Mouse (Mus musculus): Measurements from ENCODE around the gene Plekhb1. TPM values are rescaled to one million over a fixed set of nuclear protein-coding genes. Genes with fewer than 3 reads are reported as not detected.

The Plekhb1 gene
- polyA plus RNA-seq, 1 experiment from 2014 or later: 8.3 TPM

GRCm38 (mm10) chr7:100608130-100608741, 54.0 kb downstream of the Plekhb1 start, which contains the start of gene Mrpl48:
TSS of gene Mrpl48 (minus strand) at chr7:100608301.
- peak within 1 kb of the TSS; percentile 99 for H3K27ac ChIP-seq (ENCODE audit: low read depth, low read length)
- DNase-seq (ENCODE audit: low spot score): no peak
- H3K36me3 ChIP-seq (ENCODE audit: control insufficient read depth, insufficient read depth, low read length): no peaks in the 10 kb centered on the region
- no peaks in the 10 kb centered on the region for H3K9me3 ChIP-seq (ENCODE audit: control insufficient read depth, low read length)
- peak; percentile 43 for ATAC-seq (ENCODE audit: low FRiP score)
- under 1% methylated on average over 43 of the region's 43 CpGs for WGBS
- H3K4me1 ChIP-seq (replicated peaks; ENCODE audit: control insufficient read depth, insufficient read depth, low read length): 0 out of 2 replicates have a peak, but pooled peaks cover 2% of the 10 kb centered on the region
- H3K4me2 ChIP-seq (replicated peaks; ENCODE audit: low read depth, low read length): peak within 1 kb of the TSS; percentile 67
- no peaks in the 10 kb centered on the region for H3K27me3 ChIP-seq (ENCODE audit: control insufficient read depth, insufficient read depth, low read length)
- H3K4me3 ChIP-seq (ENCODE audit: low read depth, low read length): peak within 1 kb of the TSS; percentile 82
- peak within 1 kb of the TSS; percentile 99 for H3K9ac ChIP-seq (ENCODE audit: low read depth, low read length)

- Histone ChIP-seq H3K27me3 (ENCODE audit: control insufficient read depth, insufficient read depth, low read length) (no peaks in the 10 kb centered on the region), H3K9me3 (ENCODE audit: control insufficient read depth, low read length) (no peaks in the 10 kb centered on the region), H3K9ac (ENCODE audit: low read depth, low read length) (peak within 1 kb of the TSS; percentile 99), H3K4me3 (ENCODE audit: low read depth, low read length) (peak within 1 kb of the TSS; percentile 82), H3K4me1 (replicated peaks; ENCODE audit: control insufficient read depth, insufficient read depth, low read length) (0 out of 2 replicates have a peak, but pooled peaks cover 2% of the 10 kb centered on the region), H3K4me2 (replicated peaks; ENCODE audit: low read depth, low read length) (peak within 1 kb of the TSS; percentile 67), H3K27ac (ENCODE audit: low read depth, low read length) (peak within 1 kb of the TSS; percentile 99), H3K36me3 (ENCODE audit: control insufficient read depth, insufficient read depth, low read length) (no peaks in the 10 kb centered on the region)
- WGBS: under 1% methylated on average over 102 of the region's 105 CpGs
- ATAC-seq (ENCODE audit: low FRiP score) (peak; percentile 97), DNase-seq (ENCODE audit: low spot score) (peak; percentile 99)
Measured at GRCm38 (mm10) chr7:100607214-100608129, 54.7 kb downstream of the Plekhb1 start, which contains the start of gene Rab6a. TSS of gene Rab6a (plus strand) at chr7:100607410.

GRCm38 (mm10) chr7:100600211-100600610, 62.0 kb downstream of the Plekhb1 start:
- Histone ChIP-seq H3K4me1 (replicated peaks; ENCODE audit: control insufficient read depth, insufficient read depth, low read length) (no peaks in the 10 kb centered on the region), H3K9me3 (ENCODE audit: control insufficient read depth, low read length) (no peaks in the 10 kb centered on the region), H3K27ac (ENCODE audit: low read depth, low read length) (no peak overlapping the region), H3K4me2 (replicated peaks; ENCODE audit: low read depth, low read length) (no peak overlapping the region), H3K4me3 (ENCODE audit: low read depth, low read length) (no peak overlapping the region), H3K36me3 (ENCODE audit: control insufficient read depth, insufficient read depth, low read length) (no peaks in the 10 kb centered on the region), H3K27me3 (ENCODE audit: control insufficient read depth, insufficient read depth, low read length) (no peaks in the 10 kb centered on the region), H3K9ac (ENCODE audit: low read depth, low read length) (no peak overlapping the region)
- WGBS: 85% methylated on average over 5 of the region's 5 CpGs
- DNase-seq (ENCODE audit: low spot score) (no peak), ATAC-seq (ENCODE audit: low FRiP score) (no peak)

GRCm38 (mm10) chr7:100593349-100593748, 68.9 kb downstream of the Plekhb1 start:
- Histone ChIP-seq H3K9ac (ENCODE audit: low read depth, low read length) (no peak overlapping the region), H3K27ac (ENCODE audit: low read depth, low read length) (no peak overlapping the region), H3K27me3 (ENCODE audit: control insufficient read depth, insufficient read depth, low read length) (no peaks in the 10 kb centered on the region), H3K4me2 (replicated peaks; ENCODE audit: low read depth, low read length) (no peak overlapping the region), H3K9me3 (ENCODE audit: control insufficient read depth, low read length) (no peaks in the 10 kb centered on the region), H3K4me1 (replicated peaks; ENCODE audit: control insufficient read depth, insufficient read depth, low read length) (no peaks in the 10 kb centered on the region), H3K36me3 (ENCODE audit: control insufficient read depth, insufficient read depth, low read length) (no peaks in the 10 kb centered on the region), H3K4me3 (ENCODE audit: low read depth, low read length) (no peak overlapping the region)
- no peak for DNase-seq (ENCODE audit: low spot score)
- no peak for ATAC-seq (ENCODE audit: low FRiP score)

Other genes with a start within 250 kb of the Plekhb1 start
- gene Ucp3, start 189.4 kb downstream of the Plekhb1 start, polyA plus RNA-seq (2014; fragmentation: Nextera tagmentation; extraction: Ambion mirVana): not detected in 2 replicates
- 97.7 and 99.6 TPM in 2 replicates for gene Ucp2, start 169.1 kb downstream of the Plekhb1 start, polyA plus RNA-seq (2014; fragmentation: Nextera tagmentation; extraction: Ambion mirVana)
- gene Dnajb13, start 147.5 kb downstream of the Plekhb1 start, polyA plus RNA-seq (2014; fragmentation: Nextera tagmentation; extraction: Ambion mirVana): 7.1 and 7.8 TPM in 2 replicates
- gene Coa4, start 125.3 kb downstream of the Plekhb1 start, polyA plus RNA-seq (2014; fragmentation: Nextera tagmentation; extraction: Ambion mirVana): 20.6 and 22.8 TPM in 2 replicates
- gene Rab6a, start 55.0 kb downstream of the Plekhb1 start, polyA plus RNA-seq (2014; fragmentation: Nextera tagmentation; extraction: Ambion mirVana): 192 and 212 TPM in 2 replicates
- gene Mrpl48, start 54.1 kb downstream of the Plekhb1 start, polyA plus RNA-seq (2014; fragmentation: Nextera tagmentation; extraction: Ambion mirVana): 62.9 and 73.1 TPM in 2 replicates
- 36.8 and 48.4 TPM in 2 replicates for gene Fam168a, start 44.2 kb upstream of the Plekhb1 start, polyA plus RNA-seq (2014; fragmentation: Nextera tagmentation; extraction: Ambion mirVana)
- gene Relt, start 201.0 kb upstream of the Plekhb1 start, polyA plus RNA-seq (2014; fragmentation: Nextera tagmentation; extraction: Ambion mirVana): 1.4 and 2.0 TPM in 2 replicates

Measured in hindbrain, embryonic 11.5 days (tissue).